Mouse (Mus musculus): ENCODE results near the gene Mup6.
"Not testable (repeated sequence)": the region's sequence is repeated elsewhere in the genome, so short reads cannot be mapped to it uniquely, and the experiment has no call there.

Mup6 gene

DNA sequence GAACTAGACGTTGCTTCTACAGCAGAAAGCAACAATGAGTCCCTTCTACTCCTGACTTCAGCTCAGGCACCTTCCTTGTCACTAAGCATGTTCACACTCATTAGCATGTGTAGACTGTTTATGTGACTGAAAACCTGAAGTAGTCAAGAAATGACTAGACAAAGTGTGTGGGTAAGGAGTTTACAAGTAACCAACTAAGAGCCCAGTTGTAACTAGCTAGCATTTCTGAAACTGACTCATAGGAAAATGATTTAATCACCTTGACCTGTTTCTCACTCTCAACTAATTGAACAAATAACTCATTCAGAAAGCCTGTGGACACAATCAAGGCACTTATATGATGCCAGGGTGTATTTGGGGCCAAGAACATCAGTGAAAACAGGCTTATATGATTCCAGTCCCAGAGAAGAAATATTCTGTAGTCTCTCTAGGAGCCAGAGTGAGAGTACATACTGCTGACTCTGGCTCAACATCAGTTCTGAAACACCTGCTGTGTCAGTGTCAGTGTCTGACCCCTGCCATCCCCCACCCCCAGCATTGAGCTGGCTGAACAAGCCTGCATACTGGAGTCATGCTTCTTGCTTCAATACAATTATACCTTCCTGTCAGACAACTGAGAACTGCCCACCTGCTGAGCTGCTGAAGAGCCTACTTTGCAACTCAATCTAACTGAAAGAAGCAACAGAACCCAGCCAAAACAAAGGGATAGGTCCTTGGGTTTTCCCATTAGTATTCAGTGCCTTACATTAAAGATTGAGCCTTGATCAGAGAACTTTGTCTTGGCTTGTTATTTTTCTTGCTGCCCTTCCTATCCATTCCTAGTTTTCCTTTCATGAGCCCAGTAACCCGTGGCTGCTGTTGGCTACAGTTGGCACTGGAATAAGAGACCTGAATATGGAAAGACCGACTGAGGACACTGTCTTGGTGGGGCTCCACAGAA is at the start of gene Mup6:
TSS of gene Mup6 (plus strand) at position 890 of the 940 bp plus-strand sequence.
- no peak for DNase-seq

DNA sequence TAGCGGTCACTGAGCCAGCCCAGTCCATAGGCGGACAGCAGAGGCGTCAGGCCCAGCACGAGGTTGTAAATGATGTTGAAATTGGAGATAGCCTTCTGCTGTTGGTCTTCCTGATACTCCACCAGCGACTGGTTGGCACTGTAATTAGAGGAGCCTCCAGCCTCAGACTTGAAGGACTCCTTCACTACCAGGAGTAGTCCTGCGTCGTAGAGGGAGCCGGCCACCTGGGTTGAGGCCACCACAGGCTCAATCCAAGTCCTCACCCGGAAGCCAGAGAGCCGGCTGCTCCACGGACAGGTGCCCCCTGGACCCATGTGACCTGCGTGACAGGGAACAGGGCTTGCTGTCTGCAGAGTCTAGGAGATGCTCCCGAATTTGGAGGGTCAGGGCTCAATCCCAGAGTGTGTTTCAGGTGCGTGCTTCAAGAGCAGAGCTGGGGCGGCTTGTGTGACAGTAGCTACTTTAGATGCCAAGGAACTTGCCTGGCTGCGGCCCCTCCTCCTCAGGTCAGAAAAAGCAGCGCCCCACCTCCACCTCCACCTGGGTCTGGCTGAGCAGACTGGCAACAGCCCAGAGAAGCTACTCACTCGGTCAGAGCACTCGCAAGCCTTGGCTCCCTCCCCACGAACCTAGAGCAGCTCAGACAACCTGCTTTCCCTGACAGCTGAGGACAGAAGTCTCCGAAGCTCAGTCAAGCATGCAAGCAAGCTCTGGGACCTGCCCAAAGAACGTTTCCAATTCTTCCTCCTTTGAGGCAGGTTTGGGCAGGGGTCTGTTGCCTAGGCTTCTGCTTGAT is 49.3 kb upstream of the Mup6 start, which contains the start of gene Slc46a2:
TSS of gene Slc46a2 (minus strand) at position 449 of the 796 bp plus-strand sequence.
- DNase-seq = peak; percentile 80 to 86

DNA sequence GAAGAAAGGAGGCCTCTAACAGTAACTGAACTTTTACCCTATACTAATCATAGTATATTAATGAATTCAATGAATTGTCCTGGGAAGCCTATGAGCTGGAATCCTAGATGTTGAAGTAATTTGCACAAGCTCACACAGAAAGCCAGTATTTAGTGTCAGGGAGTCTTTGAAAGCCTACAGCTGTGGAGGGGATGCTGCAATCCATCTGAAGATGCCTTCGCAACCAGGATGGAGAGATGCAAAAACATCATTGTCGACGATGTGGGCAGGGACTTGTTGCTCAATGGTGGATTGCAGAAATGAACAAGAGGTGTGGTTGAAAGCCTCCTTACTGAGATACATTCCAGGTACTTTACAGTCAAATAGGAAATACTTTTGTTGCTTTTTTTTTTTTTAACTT is 46.1 kb upstream of the Mup6 start:
- no peak for DNase-seq

DNA sequence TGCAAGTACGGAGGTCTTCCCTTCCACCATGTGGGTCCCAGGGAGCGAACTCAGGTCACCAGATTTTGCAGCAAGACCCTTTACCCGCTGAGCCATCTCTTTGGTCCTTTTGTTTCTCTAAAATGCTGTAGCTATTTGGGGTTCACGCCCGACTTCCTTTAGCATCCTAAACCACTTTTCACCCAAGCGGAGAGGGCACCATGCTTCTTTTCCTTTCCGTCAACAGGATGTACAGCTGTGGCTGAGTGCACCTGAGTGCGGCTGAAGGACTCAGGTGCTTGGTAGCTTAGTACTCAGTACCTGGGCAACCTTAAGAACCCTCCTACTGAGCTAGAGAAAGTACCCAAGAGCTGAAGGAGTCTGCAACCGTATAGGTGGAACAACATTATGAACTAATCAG is 39.0 kb upstream of the Mup6 start:
- DNase-seq = no peak

DNA sequence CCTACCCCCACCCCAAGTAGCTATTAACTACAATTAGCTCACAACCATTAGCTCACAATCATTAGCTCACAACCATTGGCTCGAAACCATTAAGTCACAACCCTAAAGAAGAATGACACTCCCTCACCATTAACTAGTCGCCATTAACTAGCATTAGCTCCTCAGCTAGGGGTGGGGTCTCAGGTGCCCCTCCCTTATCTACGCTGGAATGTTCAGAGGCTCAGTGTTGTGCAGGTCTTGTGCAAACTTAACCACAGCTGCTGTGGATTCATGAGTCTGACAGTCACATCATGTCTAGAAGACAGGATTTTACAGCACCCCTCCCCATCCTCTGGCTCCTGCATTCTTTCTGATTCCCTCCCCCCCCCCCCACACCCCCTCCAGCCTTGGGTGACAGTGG is 36.4 kb upstream of the Mup6 start:
- DNase-seq = no peak

DNA sequence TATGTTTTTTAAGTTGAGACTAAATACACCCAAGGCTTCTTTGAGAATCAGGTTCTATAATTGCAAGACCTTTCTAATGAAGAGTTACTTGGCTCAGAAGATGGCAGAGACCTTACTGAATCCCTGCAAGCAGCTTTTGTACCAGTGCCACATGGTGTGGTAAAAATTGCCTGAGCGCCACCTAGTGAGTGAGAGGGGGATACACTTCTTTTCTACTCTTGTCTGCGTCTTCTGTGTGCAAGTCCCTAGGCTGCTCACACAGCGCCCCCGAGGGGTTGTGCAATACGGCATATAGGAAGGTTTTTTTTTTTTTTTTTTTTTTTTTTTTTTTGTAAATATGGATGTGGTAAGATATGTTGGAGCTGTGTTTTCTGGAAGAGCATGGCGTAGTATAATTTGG is 35.7 kb upstream of the Mup6 start:
- DNase-seq = peak; percentile 81 to 85

DNA sequence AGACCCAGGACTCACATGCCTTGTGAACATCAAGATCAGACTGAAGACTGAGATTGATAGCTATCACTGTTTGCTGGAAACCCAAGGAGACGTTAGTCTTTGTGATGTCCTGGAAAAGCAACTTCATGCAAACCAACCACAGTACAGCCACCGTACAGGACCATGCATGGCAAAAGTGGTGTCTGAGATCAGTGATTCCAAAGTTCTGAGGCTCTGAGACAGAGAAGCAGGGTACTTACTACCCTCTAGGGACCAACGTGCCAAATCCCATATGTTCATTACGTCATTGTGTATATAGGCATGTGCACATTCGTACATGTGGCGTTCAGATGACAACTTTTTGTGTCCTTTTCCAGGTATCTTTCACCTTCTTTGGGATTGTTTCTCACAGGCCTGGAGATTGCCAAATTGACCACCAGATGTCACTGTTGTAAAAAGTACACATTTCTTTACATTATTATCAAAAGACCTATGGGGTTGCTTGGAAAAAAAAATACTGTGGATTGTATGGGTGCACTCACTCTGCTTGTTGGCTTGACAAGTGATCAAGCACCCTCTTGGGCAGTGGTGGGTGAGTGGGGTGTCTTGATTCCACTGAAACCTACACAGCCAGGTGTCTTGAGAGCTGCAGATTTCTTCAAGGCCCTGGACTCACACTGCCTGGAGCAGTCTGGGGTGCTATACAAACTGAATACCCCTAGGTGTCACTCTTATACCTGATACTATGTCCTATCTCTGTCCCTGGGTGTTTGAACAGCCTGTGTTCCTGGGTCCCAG is 31.4 kb upstream of the Mup6 start:
- DNase-seq = peak in 1 of 2 experiments; percentile 14

DNA sequence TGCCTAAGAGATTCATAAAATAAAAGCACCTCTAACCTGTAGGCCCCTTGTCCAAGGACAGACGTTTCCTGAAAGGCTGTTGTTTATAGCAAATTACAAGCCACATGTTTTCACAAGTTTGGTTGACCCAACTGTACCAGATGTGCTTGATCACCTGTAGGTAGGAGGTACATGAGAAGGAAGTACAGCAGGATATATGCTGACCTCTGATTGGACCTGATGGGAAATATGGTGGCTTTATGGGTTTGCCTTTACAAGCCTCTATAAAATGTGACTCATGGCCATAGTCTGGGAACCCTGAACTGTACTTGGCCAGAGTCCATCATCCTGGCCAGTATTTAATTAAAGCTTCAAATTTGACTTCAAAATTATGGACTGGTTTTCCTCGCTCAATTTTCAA is 26.6 kb upstream of the Mup6 start:
- DNase-seq = no peak

DNA sequence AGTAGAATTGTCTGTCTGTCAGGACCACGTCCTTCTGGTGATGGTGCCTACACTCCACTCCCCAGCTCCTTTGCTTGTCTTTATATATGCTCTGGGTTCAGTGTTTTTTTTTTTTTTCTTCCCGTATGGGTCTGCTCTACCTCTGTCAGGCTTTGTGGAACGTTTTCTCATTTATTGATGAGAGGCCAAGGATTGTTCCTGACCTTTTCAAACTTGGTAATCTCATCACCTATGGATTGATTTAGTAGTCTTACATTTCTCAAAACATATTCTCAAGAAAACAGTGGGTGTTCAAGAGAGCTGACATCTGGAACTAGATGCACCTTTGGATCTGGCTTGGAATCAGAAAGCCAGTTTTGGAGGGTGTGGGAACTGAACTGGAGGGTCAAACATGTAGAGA is 3.5 kb upstream of the Mup6 start, which contains the start of gene Mup4:
TSS of gene Mup4 (minus strand) at position 101 of the 400 bp plus-strand sequence.
- no peak for DNase-seq

DNA sequence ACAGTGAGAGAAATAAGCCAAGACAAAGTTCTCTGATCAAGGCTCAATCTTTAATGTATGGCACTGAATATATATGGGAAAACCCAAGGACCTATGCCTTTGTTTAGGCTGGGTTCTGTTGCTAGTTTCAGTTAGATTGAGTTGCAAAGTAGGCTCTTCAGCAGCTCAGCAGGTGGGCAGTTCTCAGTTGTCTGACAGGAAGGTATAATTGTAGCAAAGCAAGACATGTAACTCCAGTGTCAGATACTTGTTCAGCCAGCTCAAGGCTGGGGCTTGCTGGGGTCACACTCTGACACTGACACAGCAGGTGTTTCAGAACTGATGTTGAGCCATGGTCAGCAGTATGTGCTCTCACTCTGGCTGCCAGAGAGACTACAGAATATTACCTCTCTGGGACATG is 33.8 kb downstream of the Mup6 start:
- DNase-seq = not testable (repeated sequence)

DNA sequence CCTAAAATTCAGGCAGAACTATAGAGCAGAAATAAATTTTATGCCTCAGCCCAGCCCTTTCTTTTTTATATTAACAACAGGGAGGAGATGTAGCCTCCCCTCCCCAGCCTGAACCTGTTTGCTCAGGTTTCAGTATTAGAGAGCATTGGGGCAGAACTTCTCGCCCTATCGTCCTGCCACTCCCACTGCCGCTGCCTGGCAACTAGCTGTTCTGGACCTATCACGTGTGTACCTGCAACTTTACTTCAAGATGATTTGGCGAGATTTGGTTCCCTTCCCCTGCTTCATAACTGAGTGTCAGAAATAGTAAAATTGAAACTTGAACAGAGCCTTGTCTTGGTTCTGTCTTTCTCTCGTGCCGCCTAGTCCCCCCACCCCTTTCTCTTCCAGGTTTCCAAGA is 56.0 kb downstream of the Mup6 start:
- peak; percentile 37 to 70 for DNase-seq

DNA sequence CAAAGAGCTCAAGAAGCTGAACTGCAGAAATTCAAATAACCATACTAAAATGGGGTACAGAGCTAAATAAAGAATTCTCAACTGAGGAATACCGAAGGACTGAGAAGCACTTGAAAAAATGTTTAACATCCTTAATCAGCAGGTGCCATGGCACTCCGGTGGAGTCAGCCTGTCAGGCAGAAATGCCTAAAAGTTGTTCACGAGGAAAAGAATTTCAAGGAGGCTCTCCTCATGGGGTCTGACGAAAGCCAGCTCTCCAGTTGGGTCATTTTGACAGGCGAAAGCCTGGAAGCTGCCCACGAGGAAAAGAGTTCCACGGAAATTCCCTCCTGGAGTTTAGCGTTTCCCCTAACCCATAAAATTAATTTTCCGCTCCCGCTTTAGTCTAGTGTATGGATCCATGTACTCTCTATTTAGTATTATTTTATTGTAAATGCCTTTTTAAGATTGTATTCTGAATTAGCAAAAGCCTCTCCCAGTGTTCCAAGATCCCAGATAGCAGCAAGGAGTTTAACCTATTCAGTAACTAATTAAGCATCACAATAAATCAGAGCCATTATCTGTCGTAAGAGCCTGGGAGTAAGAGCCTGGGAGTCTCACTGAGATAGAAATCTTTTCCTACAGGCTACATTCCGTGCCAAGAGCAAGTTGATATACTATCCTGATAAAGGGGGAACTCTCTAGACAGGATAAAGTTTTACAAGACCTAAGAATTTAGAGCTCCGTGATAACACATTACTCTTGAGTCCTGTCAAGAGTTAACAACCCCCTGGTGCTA is 65.4 kb downstream of the Mup6 start:
- DNase-seq = not testable (repeated sequence)

All from kidney, postnatal 25 days (tissue).